Mouse (Mus musculus) mouse embryonic stem cell (cell line): ENCODE measurements around the gene Inpp4a.

Source experiments
- in situ Hi-C, 2 experiments: fragments of 300-500 bp; cut with MboI; formaldehyde crosslinking; loops; 1 replicate in 1 of 2; 3 replicates in 1 of 2; pipeline ENCODE4 v1.14.3; 2019 to 2020; ENCODE audit warnings: low sequenced_read_pairs in 2 of 2, low pct_unique_long_range_greater_than_20kb in 1 of 2, mixed read lengths in 1 of 2; ENCODE audit not compliant: unreplicated experiment in 1 of 2

Inpp4a gene

GRCm38 (mm10) chr1:37299540-37300491, at the start of gene Inpp4a:
Gene Inpp4a, plus strand, starts transcription at chr1:37299865.
- in situ Hi-C loops: no loop called here

GRCm38 (mm10) chr1:37250643-37251310, 48.9 kb upstream of the Inpp4a start:
- in situ Hi-C loops: no loop called here

- in situ Hi-C loops: no loop called here
Observed at GRCm38 (mm10) chr1:37258443-37258842, 41.2 kb upstream of the Inpp4a start.

GRCm38 (mm10) chr1:37272464-37272863, 27.2 kb upstream of the Inpp4a start:
- in situ Hi-C loops: loop anchor here (5.0 to 10.0 kb wide), 3 partner anchors 130 to 362 kb away; no protein-coding TSS in a partner anchor

GRCm38 (mm10) chr1:37286556-37286955, 13.1 kb upstream of the Inpp4a start:
- in situ Hi-C loops: no loop called here

- in situ Hi-C loops: no loop called here
Observed at GRCm38 (mm10) chr1:37287748-37288147, 11.9 kb upstream of the Inpp4a start.

GRCm38 (mm10) chr1:37288181-37288935, 11.3 kb upstream of the Inpp4a start:
- in situ Hi-C loops: no loop called here

GRCm38 (mm10) chr1:37288941-37289340, 10.7 kb upstream of the Inpp4a start:
- in situ Hi-C loops: no loop called here

- in situ Hi-C loops: no loop called here
Observed at GRCm38 (mm10) chr1:37296414-37296813, 3.3 kb upstream of the Inpp4a start.

- in situ Hi-C loops: no loop called here
Observed at GRCm38 (mm10) chr1:37298904-37299303, 761 bp upstream of the Inpp4a start.

- in situ Hi-C loops: no loop called here
Observed at GRCm38 (mm10) chr1:37300650-37301049, 985 bp downstream of the Inpp4a start.

- in situ Hi-C loops: no loop called here
Observed at GRCm38 (mm10) chr1:37302801-37303200, 3.1 kb downstream of the Inpp4a start.

GRCm38 (mm10) chr1:37305691-37306287, 6.1 kb downstream of the Inpp4a start:
- in situ Hi-C loops: no loop called here

- in situ Hi-C loops: no loop called here
Observed at GRCm38 (mm10) chr1:37307586-37307985, 7.9 kb downstream of the Inpp4a start.

GRCm38 (mm10) chr1:37308021-37308742, 8.5 kb downstream of the Inpp4a start:
- in situ Hi-C loops: no loop called here

- in situ Hi-C loops: no loop called here
Observed at GRCm38 (mm10) chr1:37308743-37309100, 9.1 kb downstream of the Inpp4a start.

- in situ Hi-C loops: no loop called here
Observed at GRCm38 (mm10) chr1:37309939-37310515, 10.4 kb downstream of the Inpp4a start.

GRCm38 (mm10) chr1:37314338-37314737, 14.7 kb downstream of the Inpp4a start:
- in situ Hi-C loops: no loop called here
